In the genomic region with DNA sequence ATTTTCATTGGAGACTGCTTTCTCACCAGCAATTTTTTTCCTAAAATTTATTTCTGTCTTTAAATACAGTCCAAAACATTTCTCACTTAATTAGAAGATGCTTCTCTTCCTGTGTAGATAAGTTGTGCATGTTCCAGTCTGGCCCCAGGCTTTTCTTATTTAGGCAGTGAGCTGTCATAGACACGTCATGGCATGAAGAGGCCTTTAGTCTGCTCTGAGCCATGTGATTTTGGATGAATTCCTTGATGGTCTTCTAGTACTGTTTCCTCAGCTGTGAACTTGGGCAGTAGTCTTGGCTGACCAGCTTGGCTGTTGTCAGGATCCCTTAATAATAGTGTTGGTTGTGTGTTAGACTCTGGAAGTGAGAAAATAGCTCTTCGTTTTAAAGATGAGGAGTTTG, we compare ENCODE assay signal across 18 mouse cellular contexts. TPM values are rescaled to one million over a fixed set of nuclear protein-coding genes. Genes with fewer than 3 reads are reported as not detected.
DNase-seq lines count a peak whose midpoint lies in the region; ATAC-seq and TF ChIP-seq lines count a peak whose summit lies in the region.
"Had no signal": no experiment of that assay in that cellular context is flagged by ENCODE, and none has a peak within 500 bp of the region (broad histone marks: within the 10 kb centered on the region; RNA-seq: fewer than 3 reads in every experiment).

No protein-coding gene starts in this region.

- no peaks in the 10 kb centered on the region for H3K9me3 ChIP-seq in heart, embryonic 13.5 days
- no peaks in the 10 kb centered on the region for H3K9me3 ChIP-seq in liver, embryonic 16.5 days (replicated peaks; ENCODE audit: control insufficient read depth, low read length)
- H3K9me3 ChIP-seq in limb, embryonic 10.5 days (replicated peaks): no peaks in the 10 kb centered on the region
- H3K9me3 ChIP-seq: limb, embryonic 12.5 days; neural tube, embryonic 12.5 days had no signal

- H3K4me3 ChIP-seq in heart, embryonic 13.5 days: no peak overlapping the region
- H3K4me3 ChIP-seq in liver, embryonic 16.5 days (ENCODE audit: low read depth, low read length): no peak overlapping the region
- H3K4me3 ChIP-seq in bone marrow macrophage, adult 2 months (ENCODE audit: insufficient read depth, low read length): no peak overlapping the region
- no peak overlapping the region for H3K4me3 ChIP-seq in limb, embryonic 10.5 days
- H3K4me3 ChIP-seq: left cerebral cortex, adult 2 months; limb, embryonic 12.5 days; neural tube, embryonic 12.5 days had no signal

- intact Hi-C loops in heart, postnatal 14 days (cut with DNase I): no loop called here

- TF ChIP-seq CTCF in bone marrow macrophage, adult 2 months (IDR thresholded peaks at IDR 0.05; ENCODE audit: low read depth, low read length): no peak

- H3K4me2 ChIP-seq in heart, embryonic 13.5 days: no peak overlapping the region
- H3K4me2 ChIP-seq in liver, embryonic 16.5 days (ENCODE audit: low read depth, low read length): no peak overlapping the region
- H3K4me2 ChIP-seq: limb, embryonic 12.5 days; neural tube, embryonic 12.5 days had no signal

- ATAC-seq in heart, embryonic 13.5 days (ENCODE audit: extremely low read depth, insufficient number of reproducible peaks, low FRiP score, low TSS enrichment): no peak
- no peak for ATAC-seq in liver, embryonic 16.5 days (ENCODE audit: low read depth)
- ATAC-seq: forebrain, embryonic 14.5 days had no signal

- H3K9ac ChIP-seq in heart, embryonic 13.5 days: no peak overlapping the region
- H3K9ac ChIP-seq in liver, embryonic 16.5 days (ENCODE audit: low read depth, low read length): no peak overlapping the region
- H3K9ac ChIP-seq: limb, embryonic 12.5 days; neural tube, embryonic 12.5 days had no signal

- no peak for TF ChIP-seq POLR2A in bone marrow macrophage, adult 2 months (IDR thresholded peaks at IDR 0.05; ENCODE audit: borderline replicate concordance, low read depth, low read length)

- no peak for DNase-seq in heart, postnatal 14 days
- DNase-seq in liver: no peak
- DNase-seq in lung, postnatal 4 days: peak; percentile 12 to 23
- no peak for DNase-seq in limb, embryonic 10.5 days (ENCODE audit: low spot score)
- DNase-seq: adrenal gland, adult 2 months; cerebellum, adult 9-10 months had no signal

- WGBS in heart, embryonic 13.5 days: 65% methylated on average over 2 of the region's 2 CpGs
- 73% methylated on average over 2 of the region's 2 CpGs for WGBS in liver, embryonic 16.5 days (ENCODE audit: insufficient replicate concordance)
- 92% methylated on average over 2 of the region's 2 CpGs for WGBS in limb, embryonic 10.5 days

- peaks cover 55% of the 10 kb centered on the region for H3K36me3 ChIP-seq in heart, embryonic 13.5 days
- peaks cover 6% of the 10 kb centered on the region for H3K36me3 ChIP-seq in liver, embryonic 16.5 days (ENCODE audit: control insufficient read depth, insufficient read depth)
- peaks cover 76% of the 10 kb centered on the region for H3K36me3 ChIP-seq in limb, embryonic 10.5 days

- H3K27me3 ChIP-seq in heart, embryonic 13.5 days (replicated peaks): no peaks in the 10 kb centered on the region
- H3K27me3 ChIP-seq in liver, embryonic 16.5 days (ENCODE audit: control insufficient read depth, insufficient read depth, low read depth, low read length): no peaks in the 10 kb centered on the region
- H3K27me3 ChIP-seq in limb, embryonic 10.5 days (ENCODE audit: low read depth, poor library complexity, severe bottlenecking): no peaks in the 10 kb centered on the region
- H3K27me3 ChIP-seq: limb, embryonic 12.5 days; neural tube, embryonic 12.5 days had no signal

- H3K27ac ChIP-seq in heart, embryonic 13.5 days (replicated peaks): peak overlapping the region; percentile 51; the same call in 1 of the 2 replicates
- H3K27ac ChIP-seq in liver, embryonic 16.5 days (ENCODE audit: low read length): 0 out of 2 replicates have a peak overlapping the region, but pooled peaks have one; percentile 13
- peak overlapping the region; percentile 41 for H3K27ac ChIP-seq in bone marrow macrophage, adult 2 months (ENCODE audit: insufficient read depth, low read depth, low read length)
- no peak overlapping the region for H3K27ac ChIP-seq in limb, embryonic 10.5 days
- H3K27ac ChIP-seq: left cerebral cortex, adult 2 months; limb, embryonic 12.5 days; neural tube, embryonic 12.5 days had no signal

- H3K4me1 ChIP-seq in heart, embryonic 13.5 days: peaks cover 45% of the 10 kb centered on the region
- H3K4me1 ChIP-seq in liver, embryonic 16.5 days (ENCODE audit: control insufficient read depth, low read depth, low read length): no peaks in the 10 kb centered on the region
- H3K4me1 ChIP-seq in bone marrow macrophage, adult 2 months (ENCODE audit: control insufficient read depth, insufficient read depth, low read length): peaks cover 21% of the 10 kb centered on the region
- no peaks in the 10 kb centered on the region; the same call in 1 of the 2 replicates for H3K4me1 ChIP-seq in limb, embryonic 10.5 days

RNA-seq across cellular contexts. Expression of a gene that starts 9.3 kb away (rescaled TPM):
- 232 and 254 TPM in 2 replicates for polyA plus RNA-seq in heart, embryonic 13.5 days (2015; fragmentation: Nextera tagmentation; extraction: Ambion mirVana)
- total RNA-seq in heart, postnatal 14 days (2021): 10 to 100 TPM; 70.1 to 86.8 TPM
- polyA plus RNA-seq in liver, embryonic 16.5 days (2015; fragmentation: Nextera tagmentation; extraction: Ambion mirVana): 91.6 and 102 TPM in 2 replicates
- 93.2 and 93.8 TPM in 2 replicates for polyA plus RNA-seq in bone marrow macrophage, adult 2 months (2012; ENCODE audit: insufficient read depth, insufficient read length, missing spikeins)
- 256 and 264 TPM in 2 replicates for polyA plus RNA-seq in limb, embryonic 10.5 days (2016; fragmentation: Nextera tagmentation; extraction: Ambion mirVana)

RNA-seq across cellular contexts. Expression of a gene that starts 29.4 kb away (rescaled TPM):
- not detected in 2 replicates for polyA plus RNA-seq in heart, embryonic 13.5 days (2015; fragmentation: Nextera tagmentation; extraction: Ambion mirVana)
- total RNA-seq in heart, postnatal 14 days (2021): not detected
- not detected in 2 replicates for polyA plus RNA-seq in liver, embryonic 16.5 days (2015; fragmentation: Nextera tagmentation; extraction: Ambion mirVana)
- not detected in 2 replicates for polyA plus RNA-seq in bone marrow macrophage, adult 2 months (2012; ENCODE audit: insufficient read depth, insufficient read length, missing spikeins)
- polyA plus RNA-seq in limb, embryonic 10.5 days (2016; fragmentation: Nextera tagmentation; extraction: Ambion mirVana): 0.06 TPM in 1 of 2 replicates, not detected in the other
- total RNA-seq: gastrocnemius, adult 18-20 months had no signal
- polyA plus RNA-seq: forebrain, embryonic 14.5 days; kidney, embryonic 14.5 days; neural tube, embryonic 12.5 days had no signal

RNA-seq across cellular contexts. Expression of a gene that starts 53.9 kb away (rescaled TPM):
- not detected in 2 replicates for polyA plus RNA-seq in heart, embryonic 13.5 days (2015; fragmentation: Nextera tagmentation; extraction: Ambion mirVana)
- total RNA-seq in heart, postnatal 14 days (2021): not detected
- polyA plus RNA-seq in liver, embryonic 16.5 days (2015; fragmentation: Nextera tagmentation; extraction: Ambion mirVana): 0.81 and 1.1 TPM in 2 replicates
- not detected in 2 replicates for polyA plus RNA-seq in bone marrow macrophage, adult 2 months (2012; ENCODE audit: insufficient read depth, insufficient read length, missing spikeins)
- polyA plus RNA-seq in limb, embryonic 10.5 days (2016; fragmentation: Nextera tagmentation; extraction: Ambion mirVana): not detected in 2 replicates
- total RNA-seq: adrenal gland, adult 2 months; gastrocnemius, adult 18-20 months; megakaryocyte, adult 5-6 weeks had no signal
- polyA plus RNA-seq: C2C12; heart, embryonic 16.5 days; kidney, embryonic 14.5 days; limb, embryonic 12.5 days had no signal

Comparison
In these comparisons a context has a peak if more than half of its experiments do, and no peak if none do; other contexts are left out.
1. DNase-seq: peak in lung, postnatal 4 days (2 of 2); none in heart, postnatal 14 days (0 of 2), liver (single experiment) and limb, embryonic 10.5 days (single experiment).